ENCODE assay signal across 8 mouse cellular contexts in the genomic region with DNA sequence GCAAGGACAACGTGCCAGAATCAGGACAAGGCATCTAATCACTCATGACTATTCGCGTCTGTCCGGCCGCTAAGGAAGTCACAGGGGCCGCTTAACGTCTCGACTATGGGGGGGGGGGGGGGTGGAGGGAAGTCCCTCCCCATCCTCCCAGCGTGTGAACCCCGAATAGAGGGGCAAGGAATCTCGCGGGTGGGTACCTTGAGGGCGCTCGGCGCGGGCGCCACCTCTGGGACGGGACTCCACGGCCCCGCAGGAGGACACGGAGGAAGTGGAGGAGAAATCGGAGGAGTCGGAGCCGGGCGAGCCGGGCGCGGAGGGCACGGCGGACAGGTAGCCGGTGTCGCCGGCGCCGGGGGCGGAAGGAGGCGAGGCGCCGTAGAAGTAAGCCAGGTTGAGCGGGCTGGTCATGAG. TPM values are rescaled to one million over a fixed set of nuclear protein-coding genes. Genes with fewer than 3 reads are reported as not detected.
A peak's percentile ranks its signal among the peaks of the same experiment; 100 is the strongest.
DNase-seq lines count a peak whose midpoint lies in the region; ATAC-seq and TF ChIP-seq lines count a peak whose summit lies in the region.

No protein-coding gene starts in this region.

- TF ChIP-seq CTCF in CH12.LX (conservative IDR thresholded peaks at IDR 0.05 in 1 of 2, IDR thresholded peaks at IDR 0.05 in 1 of 2; ENCODE audit: low read depth in 2 of 2, low read length in 2 of 2): no peak

- peak overlapping the region; percentile 88 for H3K27ac ChIP-seq in CH12.LX (ENCODE audit: insufficient read depth, low read depth)
- H3K27ac ChIP-seq in forebrain, embryonic 12.5 days: 0 out of 2 replicates have a peak overlapping the region, but pooled peaks have one; percentile 36
- H3K27ac ChIP-seq in intestine, embryonic 14.5 days (ENCODE audit: low read depth): peak overlapping the region; percentile 86
- H3K27ac ChIP-seq in lung, embryonic 15.5 days: peak overlapping the region; percentile 97
- peak overlapping the region; percentile 52; the same call in 1 of the 2 replicates for H3K27ac ChIP-seq in stomach, embryonic 14.5 days (ENCODE audit: low read length)

- DNase-seq in CH12.LX (ENCODE audit: extremely low read depth): no peak
- DNase-seq in intestine, embryonic 14.5 days (ENCODE audit: low spot score): no peak
- DNase-seq in yolk sac, embryonic 10.5 days (ENCODE audit: low spot score): no peak

- peaks cover 75% of the 10 kb centered on the region for H3K79me2 ChIP-seq in CH12.LX (replicated peaks; ENCODE audit: control insufficient read depth, extremely low read depth, insufficient read depth, poor library complexity, severe bottlenecking)

- peak overlapping the region; percentile 75; the same call in 1 of the 2 replicates for H3K4me2 ChIP-seq in CH12.LX (ENCODE audit: insufficient read depth, low read depth, poor library complexity, severe bottlenecking)
- peak overlapping the region; percentile 98 for H3K4me2 ChIP-seq in forebrain, embryonic 12.5 days
- peak overlapping the region; percentile 63 for H3K4me2 ChIP-seq in intestine, embryonic 14.5 days (ENCODE audit: low read length)
- peak overlapping the region; percentile 71 for H3K4me2 ChIP-seq in lung, embryonic 15.5 days
- peak overlapping the region; percentile 50 for H3K4me2 ChIP-seq in stomach, embryonic 14.5 days (replicated peaks; ENCODE audit: low read depth, low read length)

- TF ChIP-seq EP300 in CH12.LX (IDR thresholded peaks at IDR 0.05; ENCODE audit: low read length): no peak

- no peak for ATAC-seq in erythroblast, adult 5-6 weeks (replicated peaks; ENCODE audit: low FRiP score, poor library complexity, severe bottlenecking)
- peak; percentile 41 for ATAC-seq in forebrain, embryonic 12.5 days (ENCODE audit: low FRiP score)
- ATAC-seq in intestine, embryonic 14.5 days (replicated peaks; ENCODE audit: low FRiP score, low TSS enrichment, low read depth): peak; percentile 36
- peak; percentile 21 for ATAC-seq in lung, embryonic 15.5 days (ENCODE audit: borderline replicate concordance, extremely low read depth, low FRiP score, low TSS enrichment)
- peak; percentile 34 for ATAC-seq in stomach, embryonic 14.5 days (ENCODE audit: insufficient number of reproducible peaks, insufficient read depth, low FRiP score, low read depth)

- TF ChIP-seq POLR2A in CH12.LX (IDR thresholded peaks at IDR 0.05; ENCODE audit: low read depth, low read length): no peak

- H3K4me3 ChIP-seq in erythroblast, embryonic 14.5 days (replicated peaks): peak overlapping the region; percentile 76
- peak overlapping the region; percentile 92 to 99 (median 95) for H3K4me3 ChIP-seq in CH12.LX (replicated peaks in 1 of 3; ENCODE audit: low read depth in 2 of 3, low read length in 2 of 3, poor library complexity in 1 of 3)
- H3K4me3 ChIP-seq in forebrain, embryonic 12.5 days (replicated peaks): peak overlapping the region; percentile 77
- H3K4me3 ChIP-seq in intestine, embryonic 14.5 days (ENCODE audit: low read depth, low read length): peak overlapping the region; percentile 85
- H3K4me3 ChIP-seq in lung, embryonic 15.5 days: peak overlapping the region; percentile 58
- H3K4me3 ChIP-seq in stomach, embryonic 14.5 days (ENCODE audit: low read depth, low read length): peak overlapping the region; percentile 57

- dilution Hi-C loops in CH12.LX (cut with MboI; ENCODE audit: extremely low pct_ligation_motif_present, extremely low pct_unique_long_range_greater_than_20kb, low sequenced_read_pairs): no loop called here

- WGBS in forebrain, embryonic 12.5 days: under 1% methylated on average over 40 of the region's 40 CpGs
- 0% methylated on average over 39 of the region's 40 CpGs for WGBS in intestine, embryonic 14.5 days
- 3% methylated on average over 40 of the region's 40 CpGs for WGBS in lung, embryonic 15.5 days
- WGBS in stomach, embryonic 14.5 days: under 1% methylated on average over 33 of the region's 40 CpGs

- H3K4me1 ChIP-seq in erythroblast, embryonic 14.5 days (ENCODE audit: control insufficient read depth): peaks cover 15% of the 10 kb centered on the region
- H3K4me1 ChIP-seq in CH12.LX (ENCODE audit: control insufficient read depth in 1 of 2, insufficient read depth in 2 of 2): peaks cover 7 to 53% of the 10 kb centered on the region in 2 experiments
- peaks cover 23% of the 10 kb centered on the region for H3K4me1 ChIP-seq in forebrain, embryonic 12.5 days
- peaks cover 26% of the 10 kb centered on the region for H3K4me1 ChIP-seq in intestine, embryonic 14.5 days (replicated peaks; ENCODE audit: control insufficient read depth, insufficient read depth, low read length)
- peaks cover 41% of the 10 kb centered on the region for H3K4me1 ChIP-seq in lung, embryonic 15.5 days
- H3K4me1 ChIP-seq in stomach, embryonic 14.5 days (ENCODE audit: control insufficient read depth, insufficient read depth, low read length): peaks cover 7% of the 10 kb centered on the region; the same call in 1 of the 2 replicates

- peak overlapping the region; percentile 76 for H3K9ac ChIP-seq in CH12.LX (ENCODE audit: insufficient read depth, low read depth)
- H3K9ac ChIP-seq in forebrain, embryonic 12.5 days: peak overlapping the region; percentile 75
- H3K9ac ChIP-seq in intestine, embryonic 14.5 days (ENCODE audit: low read length): peak overlapping the region; percentile 90
- peak overlapping the region; percentile 62 for H3K9ac ChIP-seq in lung, embryonic 15.5 days
- H3K9ac ChIP-seq in stomach, embryonic 14.5 days (replicated peaks; ENCODE audit: low read depth, low read length): peak overlapping the region; percentile 34

- H3K9me3 ChIP-seq in erythroblast, embryonic 14.5 days (ENCODE audit: control insufficient read depth, low read length): no peaks in the 10 kb centered on the region
- H3K9me3 ChIP-seq in CH12.LX (replicated peaks; ENCODE audit: low read length): no peaks in the 10 kb centered on the region
- H3K9me3 ChIP-seq in forebrain, embryonic 12.5 days: no peaks in the 10 kb centered on the region
- no peaks in the 10 kb centered on the region for H3K9me3 ChIP-seq in intestine, embryonic 14.5 days (ENCODE audit: control insufficient read depth, low read length)
- no peaks in the 10 kb centered on the region for H3K9me3 ChIP-seq in lung, embryonic 15.5 days
- no peaks in the 10 kb centered on the region for H3K9me3 ChIP-seq in stomach, embryonic 14.5 days (ENCODE audit: control insufficient read depth, low read depth, low read length)

- in situ Hi-C loops in CH12.LX (cut with MboI; ENCODE audit: low pct_ligation_motif_present, low pct_unique_long_range_greater_than_20kb, low sequenced_read_pairs): no loop called here

- peaks cover 6% of the 10 kb centered on the region for H3K36me3 ChIP-seq in erythroblast, embryonic 14.5 days (ENCODE audit: control insufficient read depth)
- H3K36me3 ChIP-seq in CH12.LX (replicated peaks in 1 of 2; ENCODE audit: control insufficient read depth in 1 of 2, insufficient read depth in 1 of 2, low read length in 1 of 2): peaks cover 18 to 47% of the 10 kb centered on the region in 2 experiments
- H3K36me3 ChIP-seq in forebrain, embryonic 12.5 days (replicated peaks): peaks cover 12% of the 10 kb centered on the region
- H3K36me3 ChIP-seq in intestine, embryonic 14.5 days (ENCODE audit: control insufficient read depth, insufficient read depth, low read length): peaks cover 18% of the 10 kb centered on the region
- H3K36me3 ChIP-seq in lung, embryonic 15.5 days: peaks cover 21% of the 10 kb centered on the region
- peaks cover 13% of the 10 kb centered on the region; the same call in 1 of the 2 replicates for H3K36me3 ChIP-seq in stomach, embryonic 14.5 days (ENCODE audit: control insufficient read depth, insufficient read depth, low read length)

- no peak for TF ChIP-seq RAD21 in CH12.LX (IDR thresholded peaks at IDR 0.05; ENCODE audit: low read depth, low read length)

- peaks cover 39% of the 10 kb centered on the region for H3K27me3 ChIP-seq in erythroblast, embryonic 14.5 days (ENCODE audit: control insufficient read depth)
- no peaks in the 10 kb centered on the region for H3K27me3 ChIP-seq in CH12.LX (replicated peaks)
- 0 out of 2 replicates have a peak, but pooled peaks cover 2% of the 10 kb centered on the region for H3K27me3 ChIP-seq in forebrain, embryonic 12.5 days
- H3K27me3 ChIP-seq in intestine, embryonic 14.5 days (replicated peaks; ENCODE audit: control insufficient read depth, insufficient read depth, low read length): no peaks in the 10 kb centered on the region
- H3K27me3 ChIP-seq in lung, embryonic 15.5 days: no peaks in the 10 kb centered on the region
- H3K27me3 ChIP-seq in stomach, embryonic 14.5 days (ENCODE audit: control insufficient read depth, insufficient read depth, low read length): no peaks in the 10 kb centered on the region

TF ChIP-seq in CH12.LX, 34 proteins besides CTCF, POLR2A, EP300 and RAD21:
- TF ChIP-seq SIN3A (IDR thresholded peaks at IDR 0.05; ENCODE audit: low read length): no peak; the same call in 1 of the 2 replicates
- TF ChIP-seq MYC (IDR thresholded peaks at IDR 0.05; ENCODE audit: low read depth, low read length): no peak
- peak; percentile 41; the same call in 1 of the 2 replicates for TF ChIP-seq CHD2 (IDR thresholded peaks at IDR 0.05; ENCODE audit: low read length)
- TF ChIP-seq E2F4 (IDR thresholded peaks at IDR 0.05; ENCODE audit: insufficient replicate concordance, low read depth, low read length): no peak
- peak; percentile 42; the same call in 1 of the 2 replicates for TF ChIP-seq POLR2AphosphoS2 (IDR thresholded peaks at IDR 0.05; ENCODE audit: low read depth, low read length)
- TF ChIP-seq HCFC1 (IDR thresholded peaks at IDR 0.05; ENCODE audit: low read depth, low read length): no peak
- TF ChIP-seq GABPA (IDR thresholded peaks at IDR 0.05; ENCODE audit: insufficient replicate concordance, low read depth, low read length): no peak

RNA-seq across cellular contexts. Expression of gene Nfkbiz, which starts 17.1 kb away (rescaled TPM):
- 0.04 and 0.09 TPM in 2 replicates for polyA plus RNA-seq in erythroblast, embryonic 14.5 days (2012)
- total RNA-seq in erythroblast, adult 5-6 weeks (2015; ENCODE audit: low replicate concordance): 6.0 and 8.4 TPM in 2 replicates
- 2.6 and 5.3 TPM in 2 replicates for total RNA-seq in erythroblast, adult 5-6 weeks (2017; ENCODE audit: low replicate concordance)
- total RNA-seq in CH12.LX (2012; rRNA removed) (13.9 and 17.1 TPM in 2 replicates), CH12.LX (2014; rRNA removed) (19.7 and 23.7 TPM in 2 replicates)
- polyA plus RNA-seq in CH12.LX (2012; ENCODE audit: insufficient read length, low read depth): 11.4 and 13.7 TPM in 2 replicates
- polyA plus RNA-seq in forebrain, embryonic 12.5 days (2016; fragmentation: Nextera tagmentation; extraction: Ambion mirVana): 1.5 and 1.8 TPM in 2 replicates
- 8.9 and 10.8 TPM in 2 replicates for polyA plus RNA-seq in intestine, embryonic 14.5 days (2014; fragmentation: Nextera tagmentation; extraction: Ambion mirVana)
- polyA plus RNA-seq in lung, embryonic 15.5 days (2015; fragmentation: Nextera tagmentation; extraction: Ambion mirVana): 7.5 and 8.0 TPM in 2 replicates
- polyA plus RNA-seq in stomach, embryonic 14.5 days (2014; fragmentation: Nextera tagmentation; extraction: Ambion mirVana): 6.4 and 8.3 TPM in 2 replicates

Comparison
In these comparisons a context has a peak if more than half of its experiments do, and no peak if none do; other contexts are left out.
1. H3K27ac ChIP-seq: peak in every context shown above with its lines; median percentile 97 in lung, embryonic 15.5 days; 88 in CH12.LX; 86 in intestine, embryonic 14.5 days; 52 in stomach, embryonic 14.5 days; 36 in forebrain, embryonic 12.5 days.
2. H3K9ac ChIP-seq: peak in every context shown above with its lines; median percentile 90 in intestine, embryonic 14.5 days; 76 in CH12.LX; 75 in forebrain, embryonic 12.5 days; 62 in lung, embryonic 15.5 days; 34 in stomach, embryonic 14.5 days.